Mouse (Mus musculus): ENCODE results near the gene Agbl4.
A peak's percentile ranks its signal among the peaks of the same experiment; 100 is the strongest.

Agbl4 gene

DNA sequence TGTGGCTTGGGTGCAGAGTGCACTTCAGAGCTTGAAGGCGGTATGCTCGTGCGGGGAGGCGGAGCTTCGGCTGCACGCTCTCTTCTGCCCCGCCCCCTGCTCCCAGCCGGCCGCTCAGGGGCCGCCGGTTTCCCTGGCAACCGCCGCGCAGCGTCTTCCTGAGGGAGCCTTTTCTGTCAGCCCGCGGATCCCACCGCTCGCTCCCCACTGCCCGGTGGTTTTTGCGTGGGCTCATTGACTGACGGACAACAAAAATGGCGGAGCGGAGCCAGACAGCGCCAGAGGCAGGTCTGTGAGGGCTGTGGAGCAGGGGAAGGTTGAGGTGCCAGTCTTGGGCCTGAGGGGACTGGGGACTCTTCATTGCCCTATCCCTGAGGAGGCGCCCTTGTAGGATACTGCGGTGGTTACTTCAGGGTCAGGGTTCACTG is at the start of gene Agbl4:
Gene Agbl4, plus strand, starts transcription at position 44 of the 428 bp plus-strand sequence.
- DNase-seq: peak; percentile 44

DNA sequence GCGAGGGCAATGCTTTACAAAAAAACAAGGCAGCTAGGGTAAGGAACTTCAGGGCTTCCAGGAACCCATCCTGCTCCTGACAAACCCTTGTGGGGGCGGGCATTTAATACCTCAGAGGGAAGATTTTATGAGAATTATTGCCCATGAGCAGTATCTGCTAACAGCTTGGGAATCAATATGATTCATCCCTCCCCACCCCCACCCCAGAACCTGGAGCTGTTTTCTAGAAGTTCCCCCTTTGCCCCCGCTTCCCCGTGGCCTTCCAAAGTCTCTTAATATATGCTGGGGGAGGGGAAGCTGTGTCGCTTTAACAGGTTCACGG is 46.6 kb upstream of the Agbl4 start:
- DNase-seq: no peak

DNA sequence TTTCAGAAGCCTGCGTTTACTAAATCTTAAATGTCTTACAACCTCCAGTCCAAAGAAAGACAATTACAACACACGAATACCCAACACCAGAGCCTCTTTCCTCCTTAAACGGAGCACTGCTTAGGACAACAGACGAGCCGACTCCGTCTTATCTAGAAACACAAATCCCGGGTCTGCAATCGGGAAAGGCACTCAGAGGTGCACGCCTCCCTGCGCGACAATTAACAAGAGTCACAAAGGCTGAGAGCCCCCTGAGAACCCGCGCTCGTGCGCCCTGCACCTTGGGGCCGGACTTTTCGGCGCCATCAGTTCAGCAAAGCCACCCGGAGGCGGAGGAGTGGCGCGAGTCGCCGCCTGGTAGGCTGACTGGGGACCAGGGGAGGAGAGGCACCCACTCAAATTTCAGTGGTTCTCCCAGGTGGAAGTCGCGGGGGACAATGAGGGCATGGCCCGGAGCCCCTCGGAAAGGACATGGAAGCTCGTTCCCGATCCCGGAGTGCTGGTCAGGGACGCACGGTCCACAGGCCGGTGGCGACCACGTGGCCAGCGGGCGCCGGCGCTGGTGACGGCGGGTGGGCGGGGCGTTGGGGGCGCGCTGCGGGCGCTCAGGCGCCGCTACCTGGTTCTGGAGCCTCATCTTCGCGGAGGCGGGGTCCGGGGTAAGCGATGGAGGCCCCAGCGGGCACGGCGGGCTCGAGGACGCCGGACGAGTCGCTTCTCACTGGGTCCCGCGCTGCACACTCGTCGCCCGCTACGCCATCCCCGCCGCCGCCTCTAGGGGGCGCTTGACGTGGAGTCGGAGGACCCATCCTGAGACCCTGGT is 46.1 kb upstream of the Agbl4 start, which contains the start of gene Elavl4:
Gene Elavl4, minus strand, starts transcription at position 732 of the 823 bp plus-strand sequence.
- DNase-seq: peak; percentile 31

DNA sequence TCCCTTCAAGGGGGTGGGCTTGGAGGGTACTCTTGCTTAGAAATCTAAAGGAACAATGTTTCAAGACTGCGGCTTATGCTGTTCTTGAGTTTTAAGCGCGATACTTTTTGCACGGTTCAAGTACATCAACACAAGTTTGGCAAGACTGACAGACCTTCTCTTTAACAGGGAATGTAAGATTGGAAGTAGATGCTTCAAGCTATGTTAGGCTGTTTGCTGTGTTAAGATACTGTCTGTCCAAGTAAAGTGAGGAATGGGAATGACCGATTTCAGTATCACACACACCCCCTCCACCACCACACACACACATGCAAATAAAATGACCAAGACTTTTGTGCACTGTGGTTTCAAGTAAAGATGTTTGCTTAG is 45.5 kb upstream of the Agbl4 start:
- no peak for DNase-seq

DNA sequence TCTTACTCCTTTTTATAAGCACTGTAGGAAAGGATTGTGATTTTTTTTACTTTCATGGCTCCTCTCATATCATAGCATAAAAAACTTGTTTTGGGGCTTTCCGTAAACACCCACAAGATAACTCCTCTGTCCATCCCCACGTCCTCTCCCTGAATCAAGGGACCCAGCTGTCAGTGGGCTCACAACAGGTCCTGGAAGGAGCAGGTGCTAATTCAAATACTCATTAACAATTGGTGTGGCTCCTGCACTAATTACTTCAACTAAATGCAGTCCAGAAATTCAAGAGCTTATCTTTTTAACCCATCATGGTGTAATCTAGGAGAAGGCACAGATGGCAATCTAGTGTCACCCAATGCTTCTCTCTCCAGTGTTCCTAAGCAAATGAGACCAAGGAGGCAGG is 36.9 kb upstream of the Agbl4 start:
- no peak for DNase-seq

DNA sequence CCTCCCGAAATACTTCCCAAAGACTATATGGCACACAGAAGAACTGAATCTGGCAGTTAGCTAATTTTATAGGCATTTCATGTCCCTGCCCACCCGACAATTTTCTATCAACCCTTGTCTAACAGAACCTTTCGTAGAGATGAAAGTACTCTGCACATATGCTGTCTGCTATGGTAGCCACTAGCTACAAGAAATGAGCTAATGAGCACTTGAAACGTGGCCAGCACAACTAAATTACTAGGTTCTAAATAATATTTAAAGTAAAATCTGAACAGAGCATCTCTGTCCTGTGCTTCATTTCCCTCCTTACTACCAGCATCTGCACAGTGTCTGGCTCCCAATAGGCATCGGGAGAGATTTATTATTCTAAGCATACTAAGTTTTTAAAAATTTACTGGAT is 1.2 kb upstream of the Agbl4 start:
- DNase-seq: no peak

DNA sequence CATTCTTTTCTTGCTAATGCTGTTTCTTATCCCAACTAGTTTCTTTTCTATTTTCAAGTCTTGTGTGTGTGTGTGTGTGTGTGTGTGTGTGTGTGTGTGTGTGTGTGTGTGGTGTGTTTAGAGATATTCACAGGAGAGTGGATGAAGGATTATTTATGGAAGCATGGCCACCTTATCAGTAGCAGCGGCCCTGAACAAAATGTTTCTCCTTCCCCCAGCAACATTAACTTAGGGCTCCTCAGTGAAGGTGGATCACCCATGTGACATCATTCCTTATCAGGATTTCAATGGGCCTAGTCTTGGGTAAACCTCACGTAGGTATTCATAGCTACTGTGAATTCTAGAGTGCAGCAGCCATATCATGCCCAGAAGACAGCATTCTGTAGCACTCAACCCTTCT is 22.8 kb downstream of the Agbl4 start:
- DNase-seq: no peak

DNA sequence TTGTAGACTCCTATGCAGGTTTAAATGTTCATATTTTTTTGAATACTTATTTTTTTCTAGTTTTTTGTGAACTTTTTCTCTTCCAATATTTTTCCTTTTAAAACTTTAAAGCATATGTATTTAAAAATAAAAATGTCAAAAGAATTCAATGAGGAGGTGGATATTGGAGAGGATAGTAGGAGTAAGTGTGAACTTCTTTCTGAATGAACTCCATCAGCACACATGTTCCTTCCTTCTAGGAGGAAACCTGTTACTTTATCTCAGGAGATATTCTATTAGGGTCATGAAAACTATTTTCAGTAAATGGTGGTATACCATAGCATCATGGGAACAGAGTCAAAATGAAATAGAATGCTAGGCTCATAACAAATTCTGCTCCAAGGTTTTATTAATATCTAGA is 30.2 kb downstream of the Agbl4 start:
- DNase-seq: no peak

DNA sequence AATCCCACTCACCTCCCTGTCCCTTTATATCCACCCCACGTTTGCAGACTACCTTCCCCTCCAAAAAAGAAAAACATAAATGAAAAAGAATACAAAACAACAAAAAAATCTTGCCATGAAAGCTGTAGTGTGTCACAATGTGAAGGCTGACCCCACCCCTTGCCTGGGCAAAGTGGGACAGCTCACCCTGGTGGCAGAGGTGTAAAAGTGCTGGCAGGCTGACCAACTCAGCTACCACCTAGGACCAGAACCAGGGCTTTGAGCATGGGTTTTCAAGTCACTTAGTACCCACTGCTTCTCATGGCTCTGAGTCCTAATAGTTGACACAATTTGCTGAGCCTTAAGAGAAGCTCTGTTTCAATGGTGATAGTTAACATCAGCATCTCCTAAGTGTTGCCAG is 96.9 kb downstream of the Agbl4 start:
- DNase-seq: peak; percentile 2

DNA sequence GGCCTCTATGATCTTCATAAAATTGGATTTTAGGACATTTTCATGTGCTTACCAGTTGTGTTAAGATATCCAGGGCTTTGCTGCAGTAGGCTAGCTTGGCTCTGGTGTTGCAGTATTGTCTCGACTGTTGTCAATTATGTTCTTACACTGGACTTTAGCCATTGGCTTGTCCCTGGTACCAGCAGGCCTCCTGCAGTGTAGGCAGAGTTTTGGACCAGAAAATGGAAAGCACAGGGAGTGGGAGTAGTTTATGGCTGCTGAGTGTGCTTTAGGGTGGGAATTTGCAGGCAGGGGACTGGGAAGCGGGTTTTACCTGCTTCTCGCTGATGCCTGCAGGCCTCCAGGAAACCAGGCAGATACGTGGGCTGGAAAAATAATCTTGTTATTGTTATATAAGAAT is 132.3 kb downstream of the Agbl4 start:
- DNase-seq: no peak

DNA sequence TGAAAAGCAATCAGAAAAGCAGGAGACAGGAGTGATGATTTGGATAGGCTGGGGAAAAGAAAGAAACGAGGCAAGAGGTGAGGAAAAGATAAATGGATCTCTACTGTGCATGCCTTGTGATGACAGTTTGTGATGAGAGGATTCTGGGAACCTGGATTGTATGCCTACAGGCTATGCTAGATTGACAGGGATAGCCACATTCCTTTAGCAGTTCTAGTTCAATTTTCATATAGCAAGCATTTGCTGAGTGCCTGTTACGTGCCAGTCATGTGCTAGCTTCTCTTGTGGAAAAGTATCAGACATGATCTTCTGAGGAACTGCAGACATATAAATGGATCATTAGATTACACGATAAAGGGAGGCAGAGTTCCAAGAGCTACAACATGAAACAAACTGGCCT is 151.8 kb downstream of the Agbl4 start:
- no peak for DNase-seq

DNA sequence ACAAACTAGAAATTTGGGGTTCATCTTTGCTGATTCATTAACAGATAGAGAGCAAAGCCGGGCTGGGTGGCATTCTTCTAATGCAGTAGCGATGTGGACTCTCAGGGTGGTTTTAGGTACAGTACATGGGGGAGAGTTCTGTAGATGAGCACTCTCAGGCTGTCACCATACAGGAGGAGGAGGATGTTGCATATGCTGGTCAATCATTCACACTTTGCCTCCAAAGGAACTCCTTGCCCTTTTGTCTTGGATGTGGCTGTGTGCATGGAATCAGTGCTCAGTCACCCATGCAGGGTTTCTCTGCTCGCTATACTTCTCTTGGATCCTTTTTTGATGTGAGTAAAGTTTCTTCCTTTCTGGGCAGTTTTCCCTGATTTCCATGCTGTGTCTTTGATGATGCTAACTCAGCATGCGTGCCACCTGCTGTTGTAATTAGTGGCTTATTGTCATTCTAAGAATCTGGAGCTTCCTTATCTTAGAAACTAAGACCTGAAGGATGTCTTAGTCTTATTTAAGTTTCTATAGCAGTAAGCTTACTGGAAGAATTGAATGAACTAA is 200.3 kb downstream of the Agbl4 start:
- no peak for DNase-seq

DNA sequence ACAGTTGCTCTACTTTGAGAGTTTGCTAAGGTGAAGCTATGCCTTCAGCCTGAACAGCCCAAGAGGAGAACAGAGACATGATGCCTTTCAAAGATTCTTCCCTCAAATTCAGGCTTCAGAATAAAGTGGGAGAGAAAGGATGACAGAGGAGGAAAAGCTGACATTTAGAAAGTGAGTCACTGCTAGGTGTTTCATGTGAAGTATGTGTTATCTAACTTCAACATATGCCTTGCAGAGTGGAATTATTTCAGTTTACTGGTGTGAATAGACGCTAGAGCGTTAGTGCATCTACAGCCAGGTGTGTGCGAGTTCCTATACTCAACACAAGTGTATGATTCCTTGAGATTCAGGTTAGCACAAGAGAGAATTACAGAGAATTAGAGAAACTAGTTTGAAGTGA is 244.0 kb downstream of the Agbl4 start:
- no peak for DNase-seq

DNA sequence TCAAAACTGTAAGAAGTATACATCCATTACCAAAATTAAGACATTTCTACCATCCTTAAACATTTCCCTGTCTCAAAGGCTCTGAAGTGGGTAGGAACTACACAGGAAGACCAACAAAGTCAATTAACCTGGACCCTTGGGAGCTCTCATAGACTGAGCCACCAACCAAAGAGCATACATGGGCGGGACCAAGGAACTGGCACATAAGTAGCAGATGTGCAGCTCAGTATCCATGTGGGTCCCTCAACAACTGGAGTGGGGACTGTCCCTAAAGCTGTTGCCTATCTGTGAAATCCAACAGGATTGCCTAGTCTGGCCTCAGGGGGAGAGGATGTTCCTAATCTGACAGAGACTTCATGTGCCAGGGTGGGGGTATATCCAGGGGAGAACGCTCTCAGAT is 265.5 kb downstream of the Agbl4 start:
- DNase-seq: no peak

DNA sequence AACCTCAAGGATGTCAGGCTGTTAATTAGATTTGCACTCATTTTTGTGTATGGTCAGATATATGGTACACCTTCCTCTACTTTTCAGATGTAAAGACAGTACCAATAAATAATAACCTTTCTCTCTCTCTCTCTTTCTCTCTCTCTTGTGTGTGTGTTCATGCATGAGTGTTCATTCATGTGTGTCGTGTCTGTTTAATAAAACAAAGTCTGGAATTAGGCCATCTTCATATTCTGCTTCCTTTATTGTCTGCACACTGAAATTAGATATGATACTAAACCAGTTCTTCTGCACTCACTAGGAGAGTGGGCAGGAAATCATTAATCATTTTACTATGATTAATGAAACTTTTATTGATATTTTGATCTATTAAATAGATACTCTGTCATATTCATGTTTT is 276.7 kb downstream of the Agbl4 start:
- no peak for DNase-seq

DNA sequence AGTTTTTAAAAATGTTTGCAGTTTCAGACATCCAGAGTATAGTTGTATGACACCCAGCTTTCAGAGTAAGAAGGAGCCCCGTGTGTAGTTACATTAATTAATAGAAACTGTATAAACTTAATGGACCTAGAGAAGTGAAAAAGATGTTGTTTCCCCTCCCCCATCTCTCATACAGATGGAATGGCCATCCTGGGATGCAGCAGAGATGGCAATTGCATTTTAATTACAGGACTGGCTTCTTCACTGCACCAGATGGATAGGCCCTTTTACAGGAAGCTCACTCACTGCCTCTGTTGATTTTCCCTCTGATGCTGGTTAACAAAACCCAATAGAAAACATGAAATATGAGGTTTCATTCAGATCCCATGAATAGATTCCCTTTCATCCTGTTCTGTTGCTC is 337.7 kb downstream of the Agbl4 start:
- no peak for DNase-seq

DNA sequence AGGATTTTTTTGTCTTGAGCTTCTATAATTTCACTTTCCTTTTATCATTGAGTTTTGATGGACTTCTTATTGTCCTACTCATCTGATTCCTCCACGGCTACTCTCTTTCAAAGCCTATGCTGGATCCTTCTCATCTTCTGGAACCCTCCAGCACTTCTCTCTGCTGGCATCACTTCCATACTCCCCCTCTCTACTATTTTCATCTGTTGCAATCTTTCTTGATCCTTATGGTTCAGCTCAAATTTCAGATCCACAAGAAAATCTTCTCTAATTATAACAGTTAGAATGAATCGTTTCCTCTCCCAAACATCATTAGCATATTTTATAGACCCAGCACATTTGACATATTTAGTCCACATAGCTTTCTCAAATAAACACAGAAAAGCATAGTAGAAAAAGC is 360.5 kb downstream of the Agbl4 start:
- no peak for DNase-seq

DNA sequence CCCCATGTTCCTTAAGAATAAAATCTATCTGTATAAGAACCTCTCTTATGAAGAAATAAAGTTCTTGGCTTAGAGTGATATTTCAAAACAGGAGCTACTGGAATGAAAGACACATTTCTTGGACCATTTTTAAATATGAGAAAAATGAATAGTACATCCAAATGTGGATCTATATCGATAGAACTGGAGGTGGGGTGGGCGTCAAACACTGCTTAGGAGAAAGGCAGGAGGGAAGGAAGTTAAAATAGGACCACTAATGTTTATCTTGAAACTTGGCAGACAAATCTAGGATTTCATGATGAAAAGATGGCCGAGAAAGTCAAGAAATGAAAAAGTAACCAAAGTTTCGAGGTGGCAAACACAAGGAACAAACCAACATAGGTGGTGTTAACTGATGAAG is 391.1 kb downstream of the Agbl4 start:
- DNase-seq: no peak

DNA sequence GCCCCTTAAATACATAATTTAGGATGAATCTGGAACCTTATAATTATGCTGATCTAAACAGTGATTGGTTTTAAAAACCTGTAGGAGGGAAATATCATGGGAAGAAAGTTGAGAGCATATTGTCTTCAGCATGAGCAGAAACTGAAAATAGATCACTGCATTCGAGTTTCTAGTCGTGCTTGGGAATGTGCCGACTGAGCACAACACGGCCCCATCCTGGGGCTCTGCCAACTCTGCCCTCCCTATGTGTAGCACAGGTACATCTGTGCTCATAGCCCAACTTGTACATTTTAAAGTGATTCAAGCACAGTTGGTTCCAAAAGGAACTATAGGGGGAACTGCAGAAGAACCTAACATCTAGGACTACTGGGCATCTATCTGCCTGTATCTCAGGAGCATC is 402.4 kb downstream of the Agbl4 start:
- DNase-seq: no peak

DNA sequence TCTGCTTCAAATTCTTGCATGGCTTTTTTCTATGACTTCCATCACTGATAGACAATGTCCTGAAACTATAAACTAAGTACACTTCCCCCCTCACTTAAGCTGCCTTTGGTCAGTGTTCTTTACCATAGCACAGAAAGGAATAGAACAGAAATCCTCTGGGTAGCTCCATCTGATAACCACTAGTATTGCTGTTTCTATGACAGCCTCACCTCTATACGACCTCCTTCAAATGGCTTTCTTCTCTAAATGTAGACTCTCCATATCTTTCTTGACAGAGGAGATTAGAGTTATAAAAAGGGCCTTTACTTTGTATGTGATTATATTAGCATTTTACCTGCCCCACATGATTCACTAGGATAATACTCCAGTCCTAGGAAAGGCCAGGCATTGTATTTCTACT is 413.5 kb downstream of the Agbl4 start:
- no peak for DNase-seq

DNA sequence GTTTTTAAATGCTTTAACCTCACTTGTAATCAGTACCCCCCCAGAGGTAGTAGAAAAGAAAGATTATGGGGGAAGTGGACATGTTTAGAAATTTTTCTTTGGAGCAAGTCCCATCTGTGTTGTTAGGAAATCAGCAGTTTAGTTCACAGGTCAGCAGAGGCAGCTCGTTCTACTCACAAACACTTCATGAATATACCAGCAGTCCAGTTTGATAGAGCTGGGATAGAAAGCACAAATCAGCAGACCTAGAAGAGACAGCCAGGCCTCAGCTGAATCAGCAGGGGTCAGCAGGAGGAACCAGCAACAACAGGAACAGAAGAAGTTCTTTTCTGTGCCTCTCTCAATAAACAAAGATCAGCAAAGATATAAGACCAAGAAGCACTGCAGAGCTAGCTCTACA is 435.3 kb downstream of the Agbl4 start:
- peak; percentile 58 for DNase-seq

DNA sequence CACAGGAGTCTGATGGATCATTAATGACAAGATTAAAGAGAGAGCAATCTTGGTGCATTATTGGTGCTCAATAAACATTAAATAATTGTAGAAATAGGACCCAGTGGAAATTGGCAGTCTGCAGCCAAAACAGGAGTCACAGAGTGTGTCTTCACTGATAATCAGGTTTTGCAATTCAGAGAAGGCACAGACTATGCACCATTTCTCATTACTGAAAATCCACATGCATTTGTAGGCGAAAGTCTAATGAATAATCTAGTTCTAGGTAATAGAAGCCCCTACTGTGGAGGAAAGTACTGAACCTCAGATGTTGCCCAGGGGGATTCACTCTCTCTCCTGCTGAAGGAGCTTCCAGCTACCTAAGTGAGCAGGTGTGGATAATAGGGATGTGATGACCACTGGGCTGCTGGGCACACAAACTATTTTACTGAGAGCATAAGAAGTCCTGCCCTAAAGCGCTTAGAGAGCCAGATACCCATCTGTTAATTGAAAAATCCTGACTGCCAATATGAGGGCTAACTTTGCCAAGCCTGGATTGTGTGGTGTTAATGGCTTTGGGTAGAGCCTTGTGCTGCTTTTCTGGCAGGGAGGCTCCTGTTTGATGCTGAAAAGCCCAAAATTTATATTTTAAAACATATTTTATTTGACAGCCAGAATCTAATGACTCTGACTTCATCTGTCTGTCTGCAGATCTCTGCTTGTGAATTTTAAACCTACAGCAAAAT is 482.4 kb downstream of the Agbl4 start:
- DNase-seq: no peak

DNA sequence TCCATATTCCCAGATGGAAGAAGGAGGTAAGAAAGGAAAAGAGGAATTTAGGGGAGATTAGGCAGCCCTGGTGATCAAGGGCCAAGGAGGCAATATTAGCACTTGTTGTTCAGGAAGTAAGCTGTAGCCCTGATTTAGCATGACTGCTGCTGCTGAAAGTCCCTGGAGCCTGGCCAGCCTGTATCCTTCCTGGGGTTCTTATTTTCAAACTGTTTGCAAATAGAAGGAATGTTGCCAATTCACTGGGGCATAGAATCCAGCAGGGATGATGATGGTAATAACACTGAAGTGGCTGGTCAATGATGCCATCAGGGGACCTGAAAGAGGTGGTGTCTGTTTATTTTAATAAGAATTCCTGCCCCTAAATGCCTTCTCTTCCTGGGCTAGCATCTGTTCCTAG is 518.6 kb downstream of the Agbl4 start:
- peak; percentile 3 for DNase-seq

DNA sequence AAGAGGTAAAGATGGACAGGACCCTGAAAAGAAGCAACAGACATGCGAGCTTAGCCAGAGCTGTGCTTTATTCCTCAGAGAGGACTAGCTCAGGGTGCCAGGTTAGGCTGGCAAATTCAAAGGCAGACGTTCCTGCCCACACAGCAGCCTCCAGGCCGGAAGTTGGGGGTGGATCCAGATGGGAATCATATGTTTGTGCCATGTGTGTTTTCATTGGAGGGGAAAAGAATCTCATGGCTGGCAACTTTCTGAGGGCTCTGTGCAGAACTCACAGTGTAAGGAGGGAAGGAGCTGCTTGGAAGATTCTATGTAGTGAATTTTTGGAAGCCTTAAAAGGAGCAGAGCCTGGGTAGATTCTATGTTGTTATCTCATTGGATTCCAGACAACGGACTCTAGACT is 519.1 kb downstream of the Agbl4 start:
- DNase-seq: no peak
